Mouse (Mus musculus) intestine, embryonic 16.5 days (tissue): ENCODE measurements around the gene Gm16381. TPM values are rescaled to one million over a fixed set of nuclear protein-coding genes. Genes with fewer than 3 reads are reported as not detected.
"Not testable (repeated sequence)": the region's sequence is repeated elsewhere in the genome, so short reads cannot be mapped to it uniquely, and the experiment has no call there.

Experiments used
- ATAC-seq: fragments of 200-750 bp; cut with Nextera tagmentation; 2 replicates; pipeline ENCODE4 v1.8.0; 2017; ENCODE audit warnings: moderate TSS enrichment, moderate library complexity
- H3K27ac ChIP-seq: fragments of 300-500 bp; sonication (generic); 2 replicates; pipeline ENCODE4 v1.5.1; 2014; ENCODE audit warnings: mild to moderate bottlenecking, low read length
- H3K27me3 ChIP-seq: fragments of 300-500 bp; sonication (generic); replicated peaks from 2 replicates; pipeline ENCODE4 v1.6.1; 2014; ENCODE audit warnings: low read length, control low read depth, mixed read lengths; ENCODE audit not compliant: control insufficient read depth, insufficient read depth
- H3K36me3 ChIP-seq: fragments of 300-500 bp; sonication (generic); 2 replicates; pipeline ENCODE4 v1.6.1; 2014; ENCODE audit warnings: low read length, control low read depth; ENCODE audit not compliant: control insufficient read depth, insufficient read depth
- H3K4me1 ChIP-seq: fragments of 300-500 bp; sonication (generic); 2 replicates; pipeline ENCODE4 v1.6.1; 2014; ENCODE audit warnings: low read length, control low read depth, mixed read lengths; ENCODE audit not compliant: control insufficient read depth, insufficient read depth
- H3K4me2 ChIP-seq: fragments of 300-500 bp; sonication (generic); 2 replicates; pipeline ENCODE4 v1.6.1; 2014; ENCODE audit warnings: low read depth, low read length, control low read depth
- H3K4me3 ChIP-seq: fragments of 300-500 bp; sonication (generic); 2 replicates; pipeline ENCODE4 v1.5.1; 2014; ENCODE audit warnings: mild to moderate bottlenecking, low read length
- H3K9ac ChIP-seq: fragments of 300-500 bp; sonication (generic); 2 replicates; pipeline ENCODE4 v1.6.1; 2014; ENCODE audit warnings: low read depth, low read length
- H3K9me3 ChIP-seq: fragments of 300-500 bp; sonication (generic); 2 replicates; pipeline ENCODE4 v1.6.1; 2016; ENCODE audit warnings: low read length, control low read depth; ENCODE audit not compliant: control insufficient read depth
- WGBS: fragments of 180-500 bp; shearing (Covaris S2); extraction: QIAGEN DNeasy Blood & Tissue Kit; methylation state at CpG from one replicate; pipeline ENCODE4 v1.1.7; 2014; 5-methylcytosine and 5-hydroxymethylcytosine counted together
- polyA plus RNA-seq: library from polyadenylated mRNA; unstranded; fragments of >200 nt; fragmentation: Nextera tagmentation; extraction: Ambion mirVana; gene quantifications from 2 replicates; pipeline ENCODE4 v1.2.1, GENCODE M21; 2015

Gene Gm16381
- polyA plus RNA-seq: not detected in 2 replicates

DNA sequence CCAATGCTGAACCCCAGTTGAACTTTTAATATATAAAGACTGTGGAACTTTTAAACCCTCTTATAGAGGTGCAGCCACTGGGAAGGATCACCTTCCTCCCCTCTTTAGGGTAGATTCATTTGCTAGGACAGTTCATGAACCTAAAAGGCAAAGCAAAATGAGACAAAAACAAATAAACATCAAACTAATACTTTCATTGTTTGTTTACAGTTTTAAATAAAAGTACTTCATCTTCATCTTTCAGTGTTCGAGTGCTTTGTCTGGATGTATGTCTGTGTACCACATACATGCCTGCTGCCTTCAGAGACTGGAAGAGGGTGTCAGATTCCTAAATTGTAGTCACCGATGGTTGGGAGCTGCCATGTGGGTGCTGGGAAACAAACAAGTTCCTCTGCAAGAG is at the start of gene Gm16381:
Gene Gm16381 (minus strand): TSS at position 101 of the 400 bp plus-strand sequence.
- H3K27ac ChIP-seq, H3K9ac ChIP-seq, H3K36me3 ChIP-seq, H3K27me3 ChIP-seq, ATAC-seq, H3K4me2 ChIP-seq, H3K9me3 ChIP-seq, H3K4me1 ChIP-seq, H3K4me3 ChIP-seq: not testable (repeated sequence)
- 64% methylated on average over 1 of the region's 2 CpGs for WGBS

DNA sequence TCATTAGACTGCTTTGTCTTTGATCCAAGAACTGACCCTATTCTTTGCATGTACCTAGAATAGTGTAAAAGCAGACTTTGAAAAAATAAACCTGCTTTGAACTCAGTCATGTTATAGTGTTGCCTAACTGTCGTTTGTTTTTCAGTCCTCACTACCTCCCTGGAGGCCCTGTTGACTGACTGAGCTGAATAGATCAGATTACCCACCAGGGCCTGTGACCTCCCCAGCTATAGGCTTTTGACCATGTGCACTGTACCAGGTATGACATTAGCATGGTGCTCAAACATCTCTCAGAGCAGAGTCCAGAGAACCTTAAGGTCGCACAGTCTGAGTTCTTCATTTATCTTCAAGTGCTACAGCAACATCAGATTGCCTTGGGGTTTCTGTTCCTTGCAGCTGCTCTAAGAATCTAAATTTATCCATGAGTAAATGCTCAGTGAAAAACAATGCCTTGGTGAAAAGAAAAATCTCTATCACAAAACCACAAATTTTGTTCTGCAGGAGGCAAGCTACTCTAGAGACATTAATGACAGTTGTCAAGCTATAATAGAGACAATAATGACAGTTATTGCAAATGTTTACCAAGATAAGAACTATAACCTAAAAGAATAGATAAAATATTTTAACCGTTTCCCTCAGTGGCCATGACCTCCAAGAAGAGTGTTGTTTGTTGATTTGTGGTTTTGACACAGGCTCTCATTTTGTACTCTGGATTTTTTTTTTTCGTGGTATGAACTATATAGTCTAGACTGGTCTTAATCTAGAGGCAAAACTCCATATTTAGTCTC is 8.7 kb upstream of the Gm16381 start:
- not testable (repeated sequence) for H3K4me3 ChIP-seq, H3K27ac ChIP-seq, H3K4me1 ChIP-seq, H3K27me3 ChIP-seq, H3K9me3 ChIP-seq, ATAC-seq, H3K4me2 ChIP-seq, H3K9ac ChIP-seq, H3K36me3 ChIP-seq
- 47% methylated on average over 2 of the region's 4 CpGs for WGBS

DNA sequence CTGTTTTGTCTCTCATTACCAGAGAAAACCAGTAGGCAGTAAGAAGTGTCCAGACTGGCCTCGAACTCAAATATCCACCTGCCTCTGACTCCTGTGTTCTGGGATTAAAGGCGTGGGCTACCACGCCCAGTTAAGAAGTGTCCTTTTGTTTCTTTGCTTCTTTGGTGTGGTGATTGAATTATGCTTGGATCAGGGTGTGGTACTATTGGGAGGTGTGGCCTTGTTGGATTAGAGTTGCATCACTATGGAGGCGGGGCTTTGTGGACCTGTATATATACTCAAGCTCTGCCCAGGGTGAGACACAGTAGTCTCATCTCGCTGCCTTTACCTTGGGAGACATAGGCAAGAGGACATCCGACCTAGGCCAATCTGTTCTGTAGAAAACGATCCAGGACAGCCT is 25.9 kb downstream of the Gm16381 start, which contains the start of gene Gm4027:
Gene Gm4027 (plus strand): TSS at position 301 of the 400 bp plus-strand sequence.
- H3K36me3 ChIP-seq, H3K9ac ChIP-seq, H3K27ac ChIP-seq, H3K9me3 ChIP-seq, H3K4me1 ChIP-seq, H3K4me2 ChIP-seq, ATAC-seq, H3K27me3 ChIP-seq, H3K4me3 ChIP-seq: not testable (repeated sequence)
- WGBS: 93% methylated on average over 3 of the region's 7 CpGs

DNA sequence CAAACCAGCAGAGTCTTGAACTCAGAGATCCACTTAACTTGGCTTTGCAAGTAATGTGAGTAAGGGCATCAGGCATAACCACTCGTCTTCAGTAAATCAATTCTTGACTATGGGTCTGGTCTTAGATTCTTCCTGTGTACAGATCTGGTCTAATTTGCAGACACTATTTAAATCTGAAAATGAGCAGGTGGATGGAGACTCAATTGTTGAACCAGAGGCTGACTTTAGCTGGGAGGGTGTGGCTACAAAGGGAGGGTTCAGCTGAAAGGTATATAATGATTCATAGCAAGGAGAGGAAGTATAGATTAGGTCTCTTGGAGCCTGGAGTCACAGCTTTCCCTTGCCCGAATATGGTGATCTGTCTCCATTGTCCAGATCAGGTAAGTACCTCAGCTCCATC is 42.0 kb downstream of the Gm16381 start, which contains the start of gene Oog1:
Gene Oog1 (plus strand): TSS at position 301 of the 400 bp plus-strand sequence.
- WGBS: 56% methylated on average over 1 of the region's 2 CpGs
- H3K27me3 ChIP-seq, H3K9me3 ChIP-seq, H3K9ac ChIP-seq, H3K27ac ChIP-seq, H3K4me2 ChIP-seq, H3K4me3 ChIP-seq, H3K36me3 ChIP-seq, ATAC-seq, H3K4me1 ChIP-seq: not testable (repeated sequence)

DNA sequence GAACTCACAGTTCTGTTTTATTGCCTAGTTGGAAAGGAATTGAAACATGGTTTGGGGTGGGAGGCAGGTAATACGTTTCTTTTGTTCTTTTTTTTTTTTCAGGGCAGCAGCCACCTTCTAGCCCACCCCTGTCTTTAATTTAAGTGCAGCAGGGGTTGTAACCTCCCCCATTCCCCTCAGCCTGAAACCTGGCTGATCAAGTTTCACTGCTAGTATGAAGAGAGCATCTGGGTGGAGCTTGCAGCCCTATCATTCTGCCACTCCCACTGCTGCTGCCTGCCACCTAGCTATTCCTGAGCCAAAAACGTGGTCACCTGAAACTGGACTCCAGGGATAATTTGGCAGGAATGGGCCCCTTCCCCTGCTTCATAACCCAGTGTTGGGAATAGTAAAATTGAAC is 43.0 kb downstream of the Gm16381 start:
- H3K27ac ChIP-seq, H3K9me3 ChIP-seq, H3K4me3 ChIP-seq, H3K4me2 ChIP-seq, H3K36me3 ChIP-seq, H3K4me1 ChIP-seq, H3K27me3 ChIP-seq, ATAC-seq, H3K9ac ChIP-seq: not testable (repeated sequence)
- 4% methylated on average over 2 of the region's 2 CpGs for WGBS

Other genes with a start within 250 kb of the Gm16381 start
- 258 and 261 TPM in 2 replicates for gene Slirp, start 200.7 kb downstream of the Gm16381 start, polyA plus RNA-seq
- gene Alkbh1, start 200.6 kb downstream of the Gm16381 start, polyA plus RNA-seq: 43.9 and 52.0 TPM in 2 replicates
- 100.0 and 107 TPM in 2 replicates for gene Snw1, start 172.3 kb downstream of the Gm16381 start, polyA plus RNA-seq
- gene Gm5788, start 149.9 kb downstream of the Gm16381 start, polyA plus RNA-seq: not detected in 2 replicates
- gene Gm8300, start 130.3 kb downstream of the Gm16381 start, polyA plus RNA-seq: not detected in 2 replicates
- not detected in 2 replicates for gene Oog1, start 41.9 kb downstream of the Gm16381 start, polyA plus RNA-seq
- gene Gm4027, start 25.8 kb downstream of the Gm16381 start, polyA plus RNA-seq: not detected in 2 replicates
- not detected in 2 replicates for gene Gm21319, start 131.1 kb upstream of the Gm16381 start, polyA plus RNA-seq
- gene Gm21936, start 150.9 kb upstream of the Gm16381 start, polyA plus RNA-seq: not detected in 2 replicates
- gene BB287469, start 172.0 kb upstream of the Gm16381 start, polyA plus RNA-seq: not detected in 2 replicates
- not detected in 2 replicates for gene Gm2001, start 197.7 kb upstream of the Gm16381 start, polyA plus RNA-seq
- gene Gm2016, start 229.5 kb upstream of the Gm16381 start, polyA plus RNA-seq: not detected in 2 replicates